Mouse (Mus musculus): ENCODE measurements around the gene Cnksr3. TPM values are rescaled to one million over a fixed set of nuclear protein-coding genes. Genes with fewer than 3 reads are reported as not detected.

Gene Cnksr3
- polyA plus RNA-seq, 1 experiment from 2014 or later, result 7.3 TPM

DNA sequence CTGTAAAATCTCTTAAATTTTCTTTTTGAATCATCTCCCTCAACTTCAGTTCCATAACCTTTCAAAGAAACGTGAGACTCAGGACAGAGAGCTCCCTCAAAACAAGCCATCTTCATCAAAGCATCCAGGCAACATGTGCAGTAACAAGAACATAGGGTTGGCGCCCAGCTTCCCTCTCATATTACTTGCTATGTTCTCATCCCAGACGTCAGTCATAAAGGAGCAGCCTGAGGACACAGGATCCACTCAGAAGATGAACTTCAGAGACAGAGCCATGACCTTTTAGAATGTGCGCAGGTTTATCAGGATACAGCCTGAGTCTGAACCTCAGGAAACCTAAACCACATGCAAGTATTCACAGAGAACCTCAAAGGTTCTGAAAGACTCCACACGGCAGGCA lies 97.2 kb downstream of the Cnksr3 start:
- Histone ChIP-seq H3K4me2 (replicated peaks) (no peak overlapping the region), H3K4me3 (no peak overlapping the region), H3K27ac (replicated peaks) (no peak overlapping the region), H3K36me3 (peaks cover 5% of the 10 kb centered on the region; the same call in 1 of the 2 replicates), H3K9me3 (no peaks in the 10 kb centered on the region), H3K4me1 (no peaks in the 10 kb centered on the region), H3K9ac (replicated peaks) (no peak overlapping the region), H3K27me3 (no peaks in the 10 kb centered on the region)
- no peak for ATAC-seq (ENCODE audit: low FRiP score, low read depth)
- 92% methylated on average over 5 of the region's 5 CpGs for WGBS

DNA sequence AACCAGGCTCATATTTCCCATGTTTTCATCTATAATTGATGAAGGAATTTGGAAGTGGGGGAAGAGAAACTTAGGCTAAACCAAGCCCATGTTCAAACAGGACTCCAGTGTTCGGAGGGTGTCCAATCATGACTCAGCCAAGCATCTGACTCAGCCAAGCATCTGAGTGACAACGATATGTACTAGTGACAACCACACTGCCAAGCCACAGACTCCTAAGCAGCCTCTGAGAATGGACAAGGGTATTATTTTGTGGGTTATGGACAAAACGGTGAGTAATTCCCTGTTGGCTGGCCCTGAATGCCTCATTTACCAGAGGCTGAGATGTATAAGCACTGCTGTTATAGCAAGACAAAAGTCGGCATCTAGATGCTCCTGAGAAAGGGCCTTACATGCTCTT lies 98.3 kb downstream of the Cnksr3 start:
- Histone ChIP-seq H3K36me3 (no peaks in the 10 kb centered on the region), H3K4me3 (no peak overlapping the region), H3K27ac (replicated peaks) (no peak overlapping the region), H3K27me3 (no peaks in the 10 kb centered on the region), H3K9me3 (no peaks in the 10 kb centered on the region), H3K9ac (replicated peaks) (no peak overlapping the region), H3K4me1 (no peaks in the 10 kb centered on the region), H3K4me2 (replicated peaks) (no peak overlapping the region)
- ATAC-seq (ENCODE audit: low FRiP score, low read depth), result no peak
- WGBS, result 94% methylated on average over 4 of the region's 4 CpGs

GRCm38 (mm10) chr10:7113144-7113543 lies 98.9 kb downstream of the Cnksr3 start:
- Histone ChIP-seq H3K4me3 (no peak overlapping the region), H3K9ac (replicated peaks) (no peak overlapping the region), H3K4me2 (replicated peaks) (no peak overlapping the region), H3K27ac (replicated peaks) (no peak overlapping the region), H3K27me3 (no peaks in the 10 kb centered on the region), H3K36me3 (no peaks in the 10 kb centered on the region), H3K4me1 (no peaks in the 10 kb centered on the region), H3K9me3 (no peaks in the 10 kb centered on the region)
- WGBS, result 93% methylated on average over 1 of the region's 1 CpGs
- ATAC-seq (ENCODE audit: low FRiP score, low read depth), result no peak

DNA sequence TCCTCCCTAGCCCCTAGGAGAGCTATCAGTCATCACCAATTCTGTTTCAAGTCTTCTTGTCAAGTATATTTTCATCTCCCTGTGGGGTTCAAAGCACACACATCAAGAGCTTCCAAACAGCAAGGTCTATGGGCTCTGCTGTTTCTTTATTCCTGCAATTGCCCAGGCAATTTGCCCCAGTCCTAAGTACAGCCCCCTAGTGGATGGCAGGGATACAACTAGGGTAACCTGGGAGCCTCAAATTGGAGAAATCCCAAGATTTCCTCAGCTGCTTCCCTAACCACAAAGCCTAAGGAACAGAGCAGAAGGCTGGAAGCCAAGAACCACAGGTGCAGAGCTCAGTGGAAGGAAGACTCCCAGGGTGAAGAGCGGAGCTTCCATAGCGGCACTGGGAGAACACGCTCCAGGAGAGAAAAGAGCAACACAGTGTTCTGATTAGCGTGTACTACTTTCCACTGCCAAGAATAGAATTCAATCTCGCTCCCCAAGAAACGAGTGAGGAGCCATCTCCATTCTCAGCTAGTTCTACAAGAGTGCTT lies 100.5 kb downstream of the Cnksr3 start:
- 92% methylated on average over 6 of the region's 6 CpGs for WGBS
- Histone ChIP-seq H3K9ac (replicated peaks) (no peak overlapping the region), H3K27me3 (no peaks in the 10 kb centered on the region), H3K9me3 (no peaks in the 10 kb centered on the region), H3K4me1 (no peaks in the 10 kb centered on the region), H3K4me3 (no peak overlapping the region), H3K4me2 (replicated peaks) (no peak overlapping the region), H3K27ac (replicated peaks) (no peak overlapping the region), H3K36me3 (no peaks in the 10 kb centered on the region)
- ATAC-seq (ENCODE audit: low FRiP score, low read depth), result no peak

DNA sequence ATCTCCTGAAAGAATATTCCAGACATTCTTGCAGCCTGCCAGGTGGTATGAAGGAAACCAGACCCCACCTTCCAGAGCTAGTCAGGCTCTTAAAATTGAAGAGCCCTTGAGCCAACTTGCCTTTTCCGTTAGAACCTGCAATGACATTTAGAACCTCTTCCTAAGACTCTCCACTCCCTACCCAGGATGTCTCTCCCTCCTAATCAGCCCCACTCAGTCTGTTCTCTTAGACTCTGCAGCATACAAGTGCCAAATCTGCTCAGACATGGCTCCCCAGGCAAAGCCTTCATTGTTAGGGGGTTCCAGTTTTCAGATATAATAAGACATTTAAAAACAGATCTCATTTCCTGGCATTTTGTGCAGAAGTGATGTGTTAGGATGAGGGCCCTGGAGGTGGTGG lies 108.2 kb downstream of the Cnksr3 start:
- 83% methylated on average over 1 of the region's 1 CpGs for WGBS
- ATAC-seq (ENCODE audit: low FRiP score, low read depth), result no peak
- no peak overlapping the region for H3K9ac ChIP-seq (replicated peaks)
- no peaks in the 10 kb centered on the region for H3K9me3 ChIP-seq
- H3K4me2 ChIP-seq (replicated peaks), result no peak overlapping the region
- H3K4me1 ChIP-seq, result no peaks in the 10 kb centered on the region
- no peaks in the 10 kb centered on the region for H3K36me3 ChIP-seq
- H3K27me3 ChIP-seq, result no peaks in the 10 kb centered on the region
- H3K27ac ChIP-seq (replicated peaks), result no peak overlapping the region
- no peak overlapping the region for H3K4me3 ChIP-seq

GRCm38 (mm10) chr10:7077971-7078370 lies 134.1 kb downstream of the Cnksr3 start:
- H3K27me3 ChIP-seq, result no peaks in the 10 kb centered on the region
- H3K4me1 ChIP-seq, result no peaks in the 10 kb centered on the region
- no peaks in the 10 kb centered on the region for H3K9me3 ChIP-seq
- ATAC-seq (ENCODE audit: low FRiP score, low read depth), result no peak
- H3K36me3 ChIP-seq, result no peaks in the 10 kb centered on the region
- H3K9ac ChIP-seq (replicated peaks), result no peak overlapping the region
- H3K4me3 ChIP-seq, result no peak overlapping the region
- H3K4me2 ChIP-seq (replicated peaks), result no peak overlapping the region
- H3K27ac ChIP-seq (replicated peaks), result no peak overlapping the region
- WGBS, result 96% methylated on average over 1 of the region's 1 CpGs

DNA sequence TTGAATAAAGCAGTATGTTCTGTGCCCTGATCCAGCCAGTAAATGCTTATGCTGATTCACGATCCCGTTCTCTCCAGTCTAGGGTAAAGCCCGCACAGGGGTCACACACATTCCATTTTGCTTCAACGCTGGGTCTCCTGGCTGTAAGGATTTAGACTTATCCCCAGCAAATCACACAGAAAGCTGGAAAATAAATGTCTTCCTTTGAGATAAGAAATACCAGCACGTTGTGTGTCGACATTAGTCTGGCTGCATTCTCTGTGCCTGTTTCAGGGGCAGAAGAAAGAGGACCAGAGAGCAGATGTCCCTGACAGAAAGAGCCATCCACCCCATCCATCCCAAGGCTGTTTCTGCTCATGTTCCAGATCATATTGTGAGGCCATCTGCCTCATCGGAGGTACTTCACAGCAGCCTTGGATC lies 134.6 kb downstream of the Cnksr3 start:
- H3K9me3 ChIP-seq, result no peaks in the 10 kb centered on the region
- H3K27ac ChIP-seq (replicated peaks), result no peak overlapping the region
- H3K36me3 ChIP-seq, result no peaks in the 10 kb centered on the region
- no peak overlapping the region for H3K9ac ChIP-seq (replicated peaks)
- no peak overlapping the region for H3K4me2 ChIP-seq (replicated peaks)
- no peaks in the 10 kb centered on the region for H3K27me3 ChIP-seq
- ATAC-seq (ENCODE audit: low FRiP score, low read depth), result no peak
- H3K4me1 ChIP-seq, result no peaks in the 10 kb centered on the region
- H3K4me3 ChIP-seq, result no peak overlapping the region
- 75% methylated on average over 7 of the region's 7 CpGs for WGBS

- H3K4me3 ChIP-seq, result no peak overlapping the region
- peak; percentile 53 for ATAC-seq (ENCODE audit: low FRiP score, low read depth)
- no peaks in the 10 kb centered on the region for H3K27me3 ChIP-seq
- H3K27ac ChIP-seq (replicated peaks), result no peak overlapping the region
- WGBS, result 61% methylated on average over 7 of the region's 8 CpGs
- no peaks in the 10 kb centered on the region for H3K4me1 ChIP-seq
- no peak overlapping the region for H3K9ac ChIP-seq (replicated peaks)
- H3K4me2 ChIP-seq (replicated peaks), result no peak overlapping the region
- no peaks in the 10 kb centered on the region for H3K36me3 ChIP-seq
- no peaks in the 10 kb centered on the region for H3K9me3 ChIP-seq
Observed at GRCm38 (mm10) chr10:7076662-7077211, 135.3 kb downstream of the Cnksr3 start.

DNA sequence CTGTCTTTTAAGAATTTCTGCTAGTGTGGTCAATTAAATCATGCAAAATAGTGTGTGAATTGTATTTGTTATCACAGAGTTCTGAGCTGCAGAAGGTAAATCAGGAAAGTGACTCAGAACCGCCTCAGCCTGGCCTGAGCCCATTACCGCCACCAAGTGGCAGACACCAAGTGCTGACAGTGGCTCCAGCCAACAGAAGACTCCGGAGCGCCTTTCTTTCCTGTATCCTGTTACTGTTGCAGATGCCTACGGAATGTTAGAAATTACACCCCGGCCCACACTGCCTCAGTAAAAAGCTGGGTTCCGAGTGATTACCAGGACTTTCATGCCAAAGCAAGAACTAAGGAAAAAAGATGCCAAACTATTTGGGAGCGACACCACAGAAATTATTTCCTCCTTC lies 135.8 kb downstream of the Cnksr3 start:
- Histone ChIP-seq H3K4me1 (no peaks in the 10 kb centered on the region), H3K9me3 (no peaks in the 10 kb centered on the region), H3K4me3 (no peak overlapping the region), H3K36me3 (no peaks in the 10 kb centered on the region), H3K9ac (replicated peaks) (no peak overlapping the region), H3K27ac (replicated peaks) (no peak overlapping the region), H3K4me2 (replicated peaks) (no peak overlapping the region), H3K27me3 (no peaks in the 10 kb centered on the region)
- ATAC-seq (ENCODE audit: low FRiP score, low read depth), result peak; percentile 86
- 21% methylated on average over 8 of the region's 8 CpGs for WGBS

GRCm38 (mm10) chr10:7075661-7076060 lies 136.4 kb downstream of the Cnksr3 start:
- no peak overlapping the region for H3K27ac ChIP-seq (replicated peaks)
- H3K4me1 ChIP-seq, result no peaks in the 10 kb centered on the region
- H3K4me3 ChIP-seq, result no peak overlapping the region
- 90% methylated on average over 2 of the region's 2 CpGs for WGBS
- H3K9me3 ChIP-seq, result no peaks in the 10 kb centered on the region
- H3K9ac ChIP-seq (replicated peaks), result no peak overlapping the region
- no peaks in the 10 kb centered on the region for H3K27me3 ChIP-seq
- no peaks in the 10 kb centered on the region for H3K36me3 ChIP-seq
- no peak overlapping the region for H3K4me2 ChIP-seq (replicated peaks)
- no peak for ATAC-seq (ENCODE audit: low FRiP score, low read depth)

- H3K4me1 ChIP-seq, result peaks cover 7% of the 10 kb centered on the region; the same call in 1 of the 2 replicates
- H3K4me3 ChIP-seq, result no peak overlapping the region
- 91% methylated on average over 2 of the region's 2 CpGs for WGBS
- no peak overlapping the region for H3K4me2 ChIP-seq (replicated peaks)
- H3K36me3 ChIP-seq, result no peaks in the 10 kb centered on the region
- ATAC-seq (ENCODE audit: low FRiP score, low read depth), result no peak
- H3K27ac ChIP-seq (replicated peaks), result no peak overlapping the region
- H3K9ac ChIP-seq (replicated peaks), result no peak overlapping the region
- no peaks in the 10 kb centered on the region for H3K27me3 ChIP-seq
- no peaks in the 10 kb centered on the region for H3K9me3 ChIP-seq
Observed at GRCm38 (mm10) chr10:7074231-7074630, 137.8 kb downstream of the Cnksr3 start.

- Histone ChIP-seq H3K4me1 (peaks cover 7% of the 10 kb centered on the region; the same call in 1 of the 2 replicates), H3K9me3 (no peaks in the 10 kb centered on the region), H3K36me3 (no peaks in the 10 kb centered on the region), H3K27me3 (no peaks in the 10 kb centered on the region), H3K9ac (replicated peaks) (no peak overlapping the region), H3K27ac (replicated peaks) (no peak overlapping the region), H3K4me2 (replicated peaks) (no peak overlapping the region), H3K4me3 (no peak overlapping the region)
- no peak for ATAC-seq (ENCODE audit: low FRiP score, low read depth)
- 84% methylated on average over 5 of the region's 5 CpGs for WGBS
Observed at GRCm38 (mm10) chr10:7070924-7071323, 141.1 kb downstream of the Cnksr3 start.

All from midbrain, embryonic 12.5 days (tissue).